Mouse (Mus musculus) hindbrain, embryonic 10.5 days (tissue): ENCODE data around the gene S100a14. TPM values are rescaled to one million over a fixed set of nuclear protein-coding genes. Genes with fewer than 3 reads are reported as not detected.

ENCODE experiments used
- DNase-seq: peaks from one replicate; pipeline ENCODE4 v3.0.0-alpha.2; 2017; ENCODE audit warnings: low spot score
- H3K27ac ChIP-seq: fragments of 300-500 bp; sonication (generic); 2 replicates; pipeline ENCODE4 v1.5.1; 2016; ENCODE audit warnings: mild to moderate bottlenecking, moderate library complexity
- H3K27me3 ChIP-seq: fragments of 300-500 bp; sonication (generic); 2 replicates; pipeline ENCODE4 v1.6.1; 2016; ENCODE audit warnings: mild to moderate bottlenecking; ENCODE audit not compliant: poor library complexity, insufficient read depth, severe bottlenecking
- H3K36me3 ChIP-seq: fragments of 300-500 bp; sonication (generic); 2 replicates; pipeline ENCODE4 v1.6.1; 2016; ENCODE audit warnings: mild to moderate bottlenecking, moderate library complexity
- H3K4me1 ChIP-seq: fragments of 300-500 bp; sonication (generic); replicated peaks from 2 replicates; pipeline ENCODE4 v1.6.1; 2016; ENCODE audit warnings: mild to moderate bottlenecking
- H3K4me3 ChIP-seq: fragments of 300-500 bp; sonication (generic); 2 replicates; pipeline ENCODE4 v1.5.1; 2016; ENCODE audit warnings: mild to moderate bottlenecking, moderate library complexity
- H3K9me3 ChIP-seq: fragments of 300-500 bp; sonication (generic); 2 replicates; pipeline ENCODE4 v1.6.1; 2016; ENCODE audit warnings: mild to moderate bottlenecking, moderate library complexity
- WGBS: fragments of 180-500 bp; shearing (Covaris S2); methylation state at CpG from one replicate; pipeline ENCODE4 v1.1.7; 2016; 5-methylcytosine and 5-hydroxymethylcytosine counted together
- polyA plus RNA-seq: library from polyadenylated mRNA; unstranded; fragments of >200 nt; fragmentation: Nextera tagmentation; extraction: Ambion mirVana; gene quantifications from 2 replicates; pipeline ENCODE4 v1.2.1, GENCODE M21; 2016

Gene S100a14
- polyA plus RNA-seq, 1 experiment from 2014 or later, result not detected

DNA sequence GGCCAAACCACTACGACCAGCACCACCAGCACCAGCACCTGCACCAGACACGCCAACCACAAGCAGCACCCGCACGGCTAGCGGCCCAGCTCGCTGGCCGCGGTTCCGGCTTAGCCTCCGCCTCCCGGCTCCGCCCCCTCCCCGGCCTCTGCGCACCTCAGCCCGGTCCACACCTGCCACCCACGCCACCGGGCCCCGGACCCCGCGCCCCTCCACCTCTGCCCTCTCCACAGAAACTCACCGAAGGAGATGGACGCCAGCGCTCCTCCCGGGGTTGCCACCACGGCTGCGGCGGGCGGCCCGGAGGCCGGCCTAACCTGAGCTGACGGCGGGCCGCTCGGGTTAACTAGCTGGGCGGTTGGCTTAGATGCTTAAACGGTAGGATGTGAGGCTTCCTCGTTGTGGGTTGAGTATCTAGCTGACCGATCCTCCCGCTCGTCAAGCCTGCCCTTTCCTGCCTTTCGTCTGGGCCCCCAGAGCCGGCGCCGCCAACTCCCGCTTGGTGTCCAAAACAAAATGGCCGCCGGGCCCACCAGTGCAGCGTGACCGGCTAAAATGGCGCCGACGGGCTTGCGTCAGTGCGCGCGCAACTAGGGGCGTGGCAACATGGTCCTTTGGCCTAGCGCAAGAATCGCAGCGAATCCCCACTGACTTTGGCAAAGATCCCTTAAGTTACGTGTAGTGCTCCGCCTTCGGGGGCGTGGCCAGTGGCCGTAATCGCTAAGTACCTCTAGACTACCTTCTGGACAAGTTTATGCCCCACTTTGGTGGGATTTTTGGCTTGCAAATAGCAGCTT is 17.5 kb upstream of the S100a14 start, which contains the start of gene Chtop:
Gene Chtop, minus strand, starts transcription at position 549 of the 797 bp plus-strand sequence.
- H3K9me3 ChIP-seq, result no peaks in the 10 kb centered on the region
- H3K27me3 ChIP-seq, result peaks cover 33% of the 10 kb centered on the region
- peak within 1 kb of the TSS; percentile 85 for H3K4me3 ChIP-seq
- peak; percentile 99 for DNase-seq
- peaks cover 36% of the 10 kb centered on the region for H3K36me3 ChIP-seq
- peaks cover 22% of the 10 kb centered on the region for H3K4me1 ChIP-seq
- WGBS, result under 1% methylated on average over 66 of the region's 66 CpGs
- H3K27ac ChIP-seq, result peak within 1 kb of the TSS; percentile 99

DNA sequence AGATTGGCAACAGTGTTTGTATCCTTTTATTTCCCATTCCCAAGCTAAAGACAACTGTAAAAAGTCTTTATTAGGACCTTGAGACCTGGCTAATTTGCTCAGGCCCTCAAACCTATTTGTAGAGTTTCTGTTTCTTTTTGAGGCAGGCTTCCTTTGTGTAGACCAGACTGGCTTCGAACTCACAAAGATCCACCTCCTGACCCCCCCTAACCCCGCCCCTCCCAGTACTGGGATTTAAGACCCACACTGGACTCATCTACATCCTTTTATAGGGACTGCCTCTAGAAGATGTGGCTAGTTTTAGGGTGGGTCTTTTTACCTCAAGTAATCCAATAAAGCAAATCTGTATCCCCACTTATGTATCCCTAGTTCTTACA is 16.9 kb upstream of the S100a14 start:
- H3K9me3 ChIP-seq, result no peaks in the 10 kb centered on the region
- no peak for DNase-seq
- peaks cover 28% of the 10 kb centered on the region for H3K4me1 ChIP-seq
- H3K27me3 ChIP-seq, result peaks cover 37% of the 10 kb centered on the region
- peak overlapping the region; percentile 85 for H3K4me3 ChIP-seq
- 14% methylated on average over 2 of the region's 2 CpGs for WGBS
- peak overlapping the region; percentile 99 for H3K27ac ChIP-seq
- H3K36me3 ChIP-seq, result peaks cover 31% of the 10 kb centered on the region

DNA sequence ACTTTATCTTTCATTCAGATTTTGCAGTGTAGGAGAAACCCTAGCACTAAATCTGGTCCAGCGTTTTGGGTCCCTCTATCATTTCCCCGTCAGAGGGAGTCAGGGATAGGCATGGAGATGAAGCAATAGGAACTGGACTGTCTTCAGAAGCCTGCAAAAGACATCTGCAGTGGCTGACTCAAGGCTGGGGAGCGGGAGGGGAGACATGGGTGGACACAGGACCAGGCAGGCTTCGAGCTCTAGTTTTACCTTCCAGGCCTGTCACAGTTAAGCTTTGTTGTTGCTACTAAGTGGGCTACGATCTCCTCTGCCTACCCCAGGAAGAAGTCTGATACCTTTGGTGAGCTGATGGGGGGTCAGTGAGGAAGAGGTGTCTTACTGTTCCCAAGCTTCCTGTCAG is 14.4 kb upstream of the S100a14 start:
- 83% methylated on average over 5 of the region's 5 CpGs for WGBS
- H3K4me1 ChIP-seq, result peaks cover 31% of the 10 kb centered on the region

DNA sequence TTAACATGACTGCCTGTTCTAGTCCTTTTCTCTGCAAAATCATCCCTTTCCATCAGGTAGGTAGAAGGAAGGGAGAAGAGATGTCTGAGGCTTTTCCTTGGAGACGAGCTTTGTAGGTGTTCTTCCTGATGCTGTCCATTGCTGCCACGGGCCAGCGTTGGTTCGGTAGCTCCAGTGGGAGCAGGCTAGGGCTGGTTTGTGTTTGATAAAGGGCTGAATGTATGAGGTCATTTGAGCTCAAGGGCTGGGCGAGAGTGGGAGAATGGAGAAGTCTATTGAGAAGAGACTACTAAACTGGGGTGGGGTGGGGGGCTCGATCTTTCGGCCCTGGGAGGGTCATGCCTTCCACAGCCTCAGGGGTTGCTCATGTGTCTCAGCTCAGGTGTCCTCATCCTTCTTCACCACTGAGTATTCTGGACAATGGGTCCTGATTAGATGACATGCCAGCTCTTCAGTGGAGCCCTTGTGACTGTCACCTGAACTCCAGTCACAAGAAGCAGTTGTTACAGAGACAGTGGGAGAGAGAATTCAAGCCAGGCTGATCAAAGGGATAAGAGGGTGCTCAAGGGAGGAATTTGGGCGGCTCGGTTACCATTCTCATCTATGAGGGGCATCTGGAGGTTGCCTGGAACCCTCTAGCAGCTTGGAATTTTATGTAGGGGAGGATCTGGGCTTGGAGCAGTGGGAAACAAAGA is 13.6 kb upstream of the S100a14 start:
- Histone ChIP-seq H3K27me3 (peaks cover 52% of the 10 kb centered on the region), H3K4me1 (peaks cover 23% of the 10 kb centered on the region), H3K4me3 (peak overlapping the region; percentile 53; the same call in 1 of the 2 replicates), H3K36me3 (no peaks in the 10 kb centered on the region), H3K9me3 (no peaks in the 10 kb centered on the region), H3K27ac (no peak overlapping the region)
- 75% methylated on average over 9 of the region's 9 CpGs for WGBS
- no peak for DNase-seq

More for the DNA sequence above, 14.4 kb upstream of the S100a14 start:
- peaks cover 5% of the 10 kb centered on the region for H3K36me3 ChIP-seq
- no peak overlapping the region for H3K4me3 ChIP-seq
- peaks cover 49% of the 10 kb centered on the region for H3K27me3 ChIP-seq
- no peak overlapping the region for H3K27ac ChIP-seq
- H3K9me3 ChIP-seq, result no peaks in the 10 kb centered on the region
- no peak for DNase-seq

DNA sequence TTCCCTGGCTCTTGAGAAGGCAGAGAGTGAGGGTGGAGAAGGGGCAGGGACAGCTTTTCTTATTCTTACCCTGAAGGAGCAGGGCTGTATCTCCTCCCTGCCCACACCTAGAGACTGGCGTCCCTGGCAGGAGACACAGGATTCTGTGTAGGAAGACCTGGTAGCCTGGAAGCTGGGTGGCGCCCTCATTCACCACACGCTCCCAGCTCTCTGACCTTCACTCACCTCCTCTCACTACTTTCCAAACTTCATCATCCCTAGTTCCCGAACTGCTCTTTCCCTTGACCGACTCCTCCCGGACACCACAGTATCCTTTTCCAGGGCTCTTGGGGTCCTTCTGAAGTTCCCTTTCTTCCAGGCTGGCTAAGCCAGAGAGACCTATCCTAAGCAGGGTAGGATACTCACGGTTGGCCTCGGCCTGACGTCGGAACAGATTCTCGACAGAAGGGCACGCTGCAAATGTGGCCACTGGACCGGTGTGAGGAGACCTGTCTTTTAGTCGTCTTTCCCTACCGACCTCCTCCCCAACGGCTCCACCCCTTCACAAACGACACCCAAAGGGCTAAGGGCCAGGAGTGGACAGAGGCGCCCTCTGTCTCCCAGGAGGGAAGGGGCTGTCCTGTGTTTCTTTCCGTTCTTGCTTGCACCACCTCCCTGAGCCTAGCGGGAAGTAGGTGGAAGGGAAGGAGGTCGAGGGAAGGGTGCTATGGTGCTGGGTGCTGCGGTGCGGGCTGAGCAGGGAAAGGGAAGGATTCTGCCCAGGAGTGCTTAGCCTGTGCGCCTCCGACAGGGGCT is 12.7 kb upstream of the S100a14 start, which contains the start of the genes S100a1 and S100a13:
Gene S100a1, minus strand, starts transcription at position 597 of the 795 bp plus-strand sequence.
Gene S100a13, plus strand, starts transcription at position 640 of the 795 bp plus-strand sequence.
- Histone ChIP-seq H3K9me3 (no peaks in the 10 kb centered on the region), H3K27ac (peak within 1 kb of the TSS; percentile 62), H3K4me1 (peaks cover 20% of the 10 kb centered on the region), H3K36me3 (no peaks in the 10 kb centered on the region), H3K4me3 (peak within 1 kb of the TSS; percentile 53), H3K27me3 (peaks cover 52% of the 10 kb centered on the region)
- WGBS, result 3% methylated on average over 25 of the region's 25 CpGs
- DNase-seq, result peak; percentile 45

DNA sequence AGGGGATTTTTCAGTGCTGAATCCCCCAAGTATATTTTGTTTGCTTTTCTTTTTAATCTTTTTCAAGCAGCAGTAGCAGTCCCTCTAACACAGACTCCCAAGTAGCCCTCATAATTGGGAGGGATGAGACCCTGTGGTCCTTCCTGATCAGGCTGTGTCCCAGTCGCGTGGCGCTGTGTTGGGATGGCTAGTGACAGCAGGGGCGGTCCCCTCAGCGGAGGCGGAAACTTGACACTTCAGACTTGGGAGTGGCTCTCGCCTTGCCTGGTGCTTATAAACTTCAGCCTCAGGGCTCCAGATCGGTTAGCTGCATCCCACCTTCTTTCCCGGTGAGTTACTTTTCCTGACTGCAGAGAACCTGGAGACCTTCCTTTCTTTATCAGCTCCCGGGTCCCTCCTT is 12.0 kb upstream of the S100a14 start:
- H3K4me1 ChIP-seq, result peaks cover 19% of the 10 kb centered on the region
- H3K36me3 ChIP-seq, result no peaks in the 10 kb centered on the region
- peak overlapping the region; percentile 53 for H3K4me3 ChIP-seq
- peak overlapping the region; percentile 62 for H3K27ac ChIP-seq
- H3K27me3 ChIP-seq, result peaks cover 52% of the 10 kb centered on the region
- no peaks in the 10 kb centered on the region for H3K9me3 ChIP-seq
- WGBS, result 1% methylated on average over 10 of the region's 10 CpGs
- DNase-seq, result peak; percentile 64

DNA sequence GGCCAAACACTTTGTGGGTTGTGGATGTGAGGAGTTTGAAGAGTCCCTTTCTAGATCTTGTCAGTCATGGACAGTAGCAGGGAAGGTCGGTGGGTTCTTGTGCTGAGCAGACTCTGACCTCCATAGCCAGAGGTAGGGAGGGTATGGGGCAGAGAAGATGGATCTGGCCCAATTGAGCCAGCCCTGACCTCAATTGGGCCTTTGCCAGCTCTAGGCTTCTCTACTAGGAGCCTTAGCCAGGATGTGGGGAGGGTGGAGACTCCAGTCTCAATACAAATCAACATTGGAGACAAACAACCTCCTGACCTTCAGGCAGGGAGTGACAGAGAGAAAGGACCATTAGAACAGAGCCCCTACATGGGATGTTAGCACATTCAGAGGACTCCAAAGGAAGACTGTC is 11.4 kb upstream of the S100a14 start:
- Histone ChIP-seq H3K27me3 (peaks cover 52% of the 10 kb centered on the region), H3K27ac (peak overlapping the region; percentile 62; the same call in 1 of the 2 replicates), H3K4me1 (peaks cover 18% of the 10 kb centered on the region), H3K9me3 (no peaks in the 10 kb centered on the region), H3K4me3 (peak overlapping the region; percentile 53), H3K36me3 (no peaks in the 10 kb centered on the region)
- WGBS, result 43% methylated on average over 1 of the region's 1 CpGs
- no peak for DNase-seq

DNA sequence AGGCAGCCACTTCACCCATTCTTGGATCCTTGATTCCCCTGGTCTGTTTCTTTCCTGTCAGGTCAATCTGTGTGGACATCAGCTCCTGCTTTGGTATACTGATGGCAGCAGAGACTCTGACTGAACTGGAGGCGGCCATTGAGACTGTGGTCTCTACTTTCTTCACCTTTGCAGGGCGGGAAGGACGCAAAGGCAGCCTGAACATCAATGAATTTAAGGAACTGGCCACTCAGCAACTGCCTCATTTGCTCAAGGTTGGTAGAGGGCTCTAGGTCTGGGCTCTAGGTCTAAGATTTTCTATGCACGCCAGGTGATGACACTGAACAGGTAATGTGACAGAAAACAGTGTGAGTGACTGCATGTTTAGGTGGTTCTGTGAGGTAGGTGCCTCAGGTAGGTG is 10.9 kb upstream of the S100a14 start:
- WGBS, result 83% methylated on average over 4 of the region's 4 CpGs
- Histone ChIP-seq H3K9me3 (no peaks in the 10 kb centered on the region), H3K4me1 (peaks cover 18% of the 10 kb centered on the region), H3K27me3 (peaks cover 52% of the 10 kb centered on the region), H3K4me3 (no peak overlapping the region; the same call in 1 of the 2 replicates), H3K36me3 (no peaks in the 10 kb centered on the region), H3K27ac (no peak overlapping the region)
- no peak for DNase-seq

DNA sequence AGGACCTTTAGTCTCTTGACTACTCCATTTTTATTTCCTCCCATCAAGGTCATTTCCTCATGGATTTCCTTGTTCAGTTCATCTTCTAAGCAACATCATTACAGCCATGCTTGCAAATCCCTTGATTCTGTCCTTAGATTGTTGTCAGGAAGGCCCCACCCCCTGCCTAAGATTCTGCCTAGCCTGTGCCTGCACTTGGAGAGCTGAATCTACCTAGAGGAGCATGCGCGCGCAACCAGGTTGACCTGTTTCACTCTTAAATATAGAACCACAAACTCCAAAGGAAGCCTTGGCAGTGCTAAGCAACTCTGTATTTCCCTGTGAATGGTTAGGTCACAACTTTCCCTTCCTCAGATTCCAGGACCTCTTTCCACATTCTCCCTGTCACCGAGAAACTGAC is 8.9 kb upstream of the S100a14 start:
- Histone ChIP-seq H3K9me3 (no peaks in the 10 kb centered on the region), H3K36me3 (no peaks in the 10 kb centered on the region), H3K4me1 (peaks cover 18% of the 10 kb centered on the region), H3K27me3 (peaks cover 34% of the 10 kb centered on the region), H3K27ac (no peak overlapping the region), H3K4me3 (no peak overlapping the region)
- DNase-seq, result no peak
- 85% methylated on average over 4 of the region's 4 CpGs for WGBS

DNA sequence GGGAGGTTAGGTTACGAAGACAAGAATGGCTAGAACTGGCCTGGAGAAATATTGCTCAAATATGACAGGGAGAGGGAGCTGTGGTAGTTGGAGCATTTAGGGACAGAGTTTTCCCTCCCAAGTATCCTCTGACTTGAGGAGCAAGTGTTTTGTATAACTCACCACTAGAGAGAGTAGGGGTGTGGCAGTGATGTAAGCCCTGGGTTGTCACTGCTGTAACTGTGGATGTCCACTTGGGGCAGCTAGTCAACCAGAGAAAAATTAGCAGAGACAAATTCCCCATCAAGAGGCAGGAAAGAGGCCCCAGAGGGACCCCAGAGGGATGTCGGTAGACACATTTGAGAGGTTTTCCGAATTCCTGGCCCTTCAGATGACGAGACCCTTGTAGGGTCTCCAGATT is 1.2 kb upstream of the S100a14 start:
- WGBS, result 61% methylated on average over 4 of the region's 4 CpGs
- Histone ChIP-seq H3K9me3 (no peaks in the 10 kb centered on the region), H3K27me3 (peaks cover 5% of the 10 kb centered on the region; the same call in 1 of the 2 replicates), H3K36me3 (no peaks in the 10 kb centered on the region), H3K4me3 (no peak overlapping the region), H3K4me1 (no peaks in the 10 kb centered on the region), H3K27ac (no peak overlapping the region)
- no peak for DNase-seq

DNA sequence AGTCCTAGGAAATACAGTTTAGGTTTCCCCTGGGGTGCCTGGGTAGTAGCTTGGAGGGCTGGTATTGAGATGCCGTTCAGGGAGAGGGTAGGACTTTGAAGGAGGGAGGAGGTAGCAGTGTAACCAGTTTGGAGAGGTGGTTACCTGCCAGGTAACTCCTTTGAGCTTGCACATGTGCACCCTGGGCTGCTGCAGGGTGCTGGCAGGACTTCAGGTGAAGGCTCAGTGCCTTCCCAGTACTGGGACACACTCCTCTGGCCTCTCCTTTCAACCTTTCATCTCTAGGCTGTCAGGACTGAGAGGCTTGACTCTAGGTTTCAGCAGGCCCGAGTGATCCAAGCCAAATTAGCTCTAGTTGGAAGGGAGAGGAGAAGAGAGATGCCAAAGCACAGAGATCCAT is 580 bp upstream of the S100a14 start:
- Histone ChIP-seq H3K9me3 (no peaks in the 10 kb centered on the region), H3K4me1 (no peaks in the 10 kb centered on the region), H3K27ac (no peak overlapping the region), H3K4me3 (no peak overlapping the region), H3K27me3 (peaks cover 5% of the 10 kb centered on the region; the same call in 1 of the 2 replicates), H3K36me3 (no peaks in the 10 kb centered on the region)
- WGBS, result 77% methylated on average over 2 of the region's 2 CpGs
- no peak for DNase-seq

DNA sequence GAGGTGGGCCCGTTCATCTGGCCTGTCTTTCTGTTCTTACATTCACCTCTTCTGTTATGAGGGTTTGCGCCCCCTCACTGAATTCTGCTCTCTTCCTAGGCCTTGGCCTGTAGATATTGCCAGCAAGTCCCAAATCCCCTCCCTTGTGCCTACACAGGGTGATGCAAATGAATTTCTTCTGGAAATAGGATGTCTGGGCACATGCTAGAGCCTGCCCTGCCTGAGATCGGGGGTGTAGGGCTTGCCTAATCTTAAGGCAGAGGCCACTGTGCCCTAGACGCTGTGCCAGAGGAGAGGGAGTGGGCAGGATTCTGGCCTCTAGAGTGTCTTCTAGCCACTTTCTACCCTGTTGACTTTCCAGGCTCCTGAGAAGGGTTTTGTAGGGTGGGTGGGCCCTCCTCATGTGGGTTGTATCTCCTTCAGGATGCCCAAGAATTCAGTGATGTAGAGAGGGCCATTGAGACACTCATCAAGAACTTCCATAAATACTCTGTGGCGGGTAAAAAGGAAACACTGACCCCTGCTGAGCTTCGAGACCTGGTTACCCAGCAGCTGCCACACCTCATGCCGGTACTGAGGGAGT is 726 bp downstream of the S100a14 start:
- H3K4me1 ChIP-seq, result no peaks in the 10 kb centered on the region
- H3K27ac ChIP-seq, result no peak overlapping the region
- H3K9me3 ChIP-seq, result no peaks in the 10 kb centered on the region
- 84% methylated on average over 7 of the region's 7 CpGs for WGBS
- H3K4me3 ChIP-seq, result no peak overlapping the region
- peaks cover 5% of the 10 kb centered on the region; the same call in 1 of the 2 replicates for H3K27me3 ChIP-seq
- DNase-seq, result no peak
- H3K36me3 ChIP-seq, result no peaks in the 10 kb centered on the region
